Mouse (Mus musculus) G1E (cell line): ENCODE measurements around the gene Ndufb8.

Experiments
- CTCF ChIP-seq: IDR thresholded peaks from 2 replicates; pipeline ENCODE4 v1.5.1; 2012; ENCODE audit warnings: low read depth, low read length, inconsistent platforms, mixed read lengths
- GATA1 ChIP-seq: IDR thresholded peaks from 2 replicates; pipeline ENCODE4 v1.6.1; 2012; ENCODE audit warnings: borderline replicate concordance, low read length, inconsistent platforms, mixed read lengths

DNA sequence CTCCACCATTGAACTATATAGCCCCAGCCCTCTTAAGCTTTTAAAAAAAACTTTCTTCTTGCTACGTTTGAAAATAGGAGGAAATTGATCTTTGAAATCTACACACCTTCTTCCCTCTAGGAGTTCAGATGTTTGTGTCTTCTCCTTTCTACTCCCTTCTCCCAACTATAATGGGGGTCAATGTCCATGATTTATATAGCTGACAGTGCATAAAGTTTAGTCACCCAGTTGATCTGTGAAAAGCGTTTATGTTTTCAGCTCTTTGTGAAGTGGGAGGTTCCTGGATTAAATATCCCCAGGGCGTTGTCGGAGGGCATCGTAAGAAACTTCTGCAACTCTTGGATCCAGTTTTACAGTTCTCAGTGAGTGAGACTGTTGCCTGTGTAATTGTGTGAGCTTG is 55.0 kb downstream of the Ndufb8 start:
- TF ChIP-seq CTCF (no peak), GATA1 (no peak)
